Mouse (Mus musculus): ENCODE measurements around the gene Prkab2. TPM values are rescaled to one million over a fixed set of nuclear protein-coding genes. Genes with fewer than 3 reads are reported as not detected.

The Prkab2 gene
- polyA plus RNA-seq, 1 experiment from 2014 or later, result 5.5 TPM

GRCm38 (mm10) chr3:97719116-97719515 lies 61.1 kb downstream of the Prkab2 start:
- ATAC-seq, result no peak
- no peak overlapping the region for H3K27ac ChIP-seq (ENCODE audit: low read length)
- no peak overlapping the region for H3K9ac ChIP-seq (ENCODE audit: low read depth, low read length)
- H3K27me3 ChIP-seq (replicated peaks; ENCODE audit: control insufficient read depth, insufficient read depth, low read length), result no peaks in the 10 kb centered on the region
- peaks cover 11% of the 10 kb centered on the region for H3K9me3 ChIP-seq (ENCODE audit: control insufficient read depth, low read length)
- H3K4me2 ChIP-seq (ENCODE audit: low read depth, low read length), result no peak overlapping the region
- H3K4me3 ChIP-seq (ENCODE audit: low read length), result no peak overlapping the region
- no peaks in the 10 kb centered on the region for H3K36me3 ChIP-seq (ENCODE audit: control insufficient read depth, insufficient read depth, low read length)
- H3K4me1 ChIP-seq (ENCODE audit: control insufficient read depth, insufficient read depth, low read length), result no peaks in the 10 kb centered on the region
- WGBS, result 74% methylated on average over 9 of the region's 9 CpGs

Small RNA genes within 50 kb of the gene (microRNA-seq; reads per million reads assigned to microRNA genes)
- gene Mir7225, result not detected

Other genes with a start within 250 kb of the Prkab2 start
- gene Olfr1402, start 236.2 kb upstream of the Prkab2 start, polyA plus RNA-seq (2015; fragmentation: Nextera tagmentation; extraction: Ambion mirVana), result not detected in 2 replicates
- 17.1 and 17.3 TPM in 2 replicates for gene Chd1l, start 48.0 kb upstream of the Prkab2 start, polyA plus RNA-seq (2015; fragmentation: Nextera tagmentation; extraction: Ambion mirVana)
- 50.4 and 57.8 TPM in 2 replicates for gene Fmo5, start 29.4 kb upstream of the Prkab2 start, polyA plus RNA-seq (2015; fragmentation: Nextera tagmentation; extraction: Ambion mirVana)
- gene Gm17651, start 16.5 kb downstream of the Prkab2 start, polyA plus RNA-seq (2015; fragmentation: Nextera tagmentation; extraction: Ambion mirVana), result not detected in 2 replicates
- 20.2 and 21.2 TPM in 2 replicates for gene Pde4dip, start 230.5 kb downstream of the Prkab2 start, polyA plus RNA-seq (2015; fragmentation: Nextera tagmentation; extraction: Ambion mirVana)
- gene Sec22b, start 243.0 kb downstream of the Prkab2 start, polyA plus RNA-seq (2015; fragmentation: Nextera tagmentation; extraction: Ambion mirVana), result 152 and 157 TPM in 2 replicates

Data from intestine, embryonic 16.5 days (tissue).